Mouse (Mus musculus): ENCODE results near the gene Ell.

GRCm38 (mm10) chr8:70570360-70570759, 31.1 kb downstream of the Ell start:
- no peak for TF ChIP-seq CTCF (IDR thresholded peaks at IDR 0.05; ENCODE audit: low read depth, low read length)
- TF ChIP-seq POLR2A (IDR thresholded peaks at IDR 0.05; ENCODE audit: extremely low read depth, insufficient read depth, low read length): no peak

All from liver, adult 2 months (tissue).